Mouse (Mus musculus) heart, postnatal 0 days (tissue): ENCODE results near the gene Hmga2. TPM values are rescaled to one million over a fixed set of nuclear protein-coding genes. Genes with fewer than 3 reads are reported as not detected.

Experiments
- ATAC-seq: fragments of 200-750 bp; cut with Nextera tagmentation; 2 replicates; pipeline ENCODE4 v1.8.0; 2017; ENCODE audit warnings: low read depth, moderate number of reproducible peaks, moderate library complexity; ENCODE audit not compliant: insufficient read depth
- DNase-seq: peaks from one replicate; pipeline ENCODE4 v3.0.0-alpha.2; 2016; ENCODE audit warnings: low spot score
- H3K27ac ChIP-seq: fragments of 300-500 bp; sonication (generic); 2 replicates; pipeline ENCODE4 v1.5.1; 2014; ENCODE audit warnings: low read depth, mild to moderate bottlenecking
- H3K27me3 ChIP-seq: fragments of 300-500 bp; sonication (generic); 2 replicates; pipeline ENCODE4 v1.6.1; 2014; ENCODE audit warnings: low read length, mixed read lengths; ENCODE audit not compliant: control insufficient read depth, insufficient read depth
- H3K36me3 ChIP-seq: fragments of 300-500 bp; sonication (generic); replicated peaks from 2 replicates; pipeline ENCODE4 v1.6.1; 2014; ENCODE audit warnings: low read length, mixed read lengths; ENCODE audit not compliant: control insufficient read depth, insufficient read depth
- H3K4me1 ChIP-seq: fragments of 300-500 bp; sonication (generic); 2 replicates; pipeline ENCODE4 v1.6.1; 2014; ENCODE audit warnings: antibody characterized with exemption; ENCODE audit not compliant: control insufficient read depth, insufficient read depth
- H3K4me2 ChIP-seq: fragments of 300-500 bp; sonication (generic); 2 replicates; pipeline ENCODE4 v1.6.1; 2014; ENCODE audit warnings: low read depth, mild to moderate bottlenecking, low read length, moderate library complexity
- H3K4me3 ChIP-seq: fragments of 300-500 bp; sonication (generic); 2 replicates; pipeline ENCODE4 v1.5.1; 2014; ENCODE audit warnings: low read depth, low read length
- H3K9ac ChIP-seq: fragments of 300-500 bp; sonication (generic); replicated peaks from 2 replicates; pipeline ENCODE4 v1.6.1; 2014; ENCODE audit warnings: low read depth, low read length, mixed read lengths
- H3K9me3 ChIP-seq: fragments of 300-500 bp; sonication (generic); replicated peaks from 2 replicates; pipeline ENCODE4 v1.6.1; 2016; ENCODE audit warnings: low read length; ENCODE audit not compliant: control insufficient read depth
- CTCF ChIP-seq: IDR thresholded peaks from 2 replicates; pipeline ENCODE4 v1.5.1; 2016; ENCODE audit warnings: antibody characterized with exemption, control low read depth, low read depth
- EP300 ChIP-seq: IDR thresholded peaks from 2 replicates; pipeline ENCODE4 v1.6.1; 2016; ENCODE audit warnings: antibody characterized with exemption, low read depth
- WGBS: fragments of 180-500 bp; shearing (Covaris S2); extraction: QIAGEN DNeasy Blood & Tissue Kit; methylation state at CpG from one replicate; pipeline ENCODE4 v1.1.7; 2014; 5-methylcytosine and 5-hydroxymethylcytosine counted together
- polyA plus RNA-seq: library from polyadenylated mRNA; unstranded; fragments of >200 nt; fragmentation: Nextera tagmentation; extraction: Ambion mirVana; gene quantifications from 2 replicates; pipeline ENCODE4 v1.2.1, GENCODE M21; 2015
- total RNA-seq: library from RNA; depleted of rRNA; stranded (reverse); fragments of >200 nt; gene quantifications from 2 replicates; pipeline ENCODE4 v1.2.3, GENCODE M21; 2014; ENCODE audit warnings: low replicate concordance

Hmga2 gene
- total and polyA plus RNA-seq, 2 experiments from 2014 or later = 0.53 to 1.0 TPM

GRCm38 (mm10) chr10:120441254-120441653, 35.0 kb downstream of the Hmga2 start:
- Histone ChIP-seq H3K27ac (no peak overlapping the region), H3K9ac (no peak overlapping the region), H3K4me2 (no peak overlapping the region), H3K36me3 (no peaks in the 10 kb centered on the region), H3K27me3 (no peaks in the 10 kb centered on the region), H3K4me1 (no peaks in the 10 kb centered on the region), H3K9me3 (no peaks in the 10 kb centered on the region), H3K4me3 (no peak overlapping the region)
- ATAC-seq (no peak), DNase-seq (no peak)
- TF ChIP-seq CTCF (no peak), EP300 (no peak)
- 40% methylated on average over 11 of the region's 11 CpGs for WGBS

DNA sequence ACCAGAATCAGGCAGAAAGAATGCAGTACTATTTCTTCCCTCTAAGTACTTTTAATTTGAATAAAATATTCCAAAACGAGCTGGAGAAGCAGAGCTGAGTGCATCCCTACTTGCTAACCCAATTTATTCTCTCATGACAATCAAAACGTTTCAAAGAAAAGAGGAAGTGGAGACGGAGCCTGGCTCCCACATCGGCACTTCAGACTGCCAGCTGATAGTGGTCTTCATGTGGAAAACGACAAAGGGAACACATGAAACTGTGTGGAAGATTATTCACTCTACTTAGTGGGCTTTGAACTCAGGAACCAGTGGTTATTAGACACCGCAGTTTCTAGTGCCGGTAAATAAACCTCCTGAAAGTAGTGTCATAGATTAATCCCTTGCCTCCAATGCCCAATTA, 41.8 kb downstream of the Hmga2 start:
- no peaks in the 10 kb centered on the region for H3K9me3 ChIP-seq
- no peak for ATAC-seq
- H3K9ac ChIP-seq = no peak overlapping the region
- no peaks in the 10 kb centered on the region for H3K36me3 ChIP-seq
- no peak overlapping the region for H3K4me2 ChIP-seq
- no peaks in the 10 kb centered on the region for H3K27me3 ChIP-seq
- TF ChIP-seq EP300 = no peak
- no peak for TF ChIP-seq CTCF
- no peak for DNase-seq
- H3K4me3 ChIP-seq = no peak overlapping the region
- no peak overlapping the region for H3K27ac ChIP-seq
- WGBS = 36% methylated on average over 7 of the region's 7 CpGs
- no peaks in the 10 kb centered on the region for H3K4me1 ChIP-seq

GRCm38 (mm10) chr10:120433463-120433815, 42.8 kb downstream of the Hmga2 start:
- H3K9me3 ChIP-seq = no peaks in the 10 kb centered on the region
- H3K9ac ChIP-seq = no peak overlapping the region
- H3K36me3 ChIP-seq = no peaks in the 10 kb centered on the region
- no peak overlapping the region for H3K4me3 ChIP-seq
- H3K27me3 ChIP-seq = no peaks in the 10 kb centered on the region
- ATAC-seq (no peak), DNase-seq (no peak)
- no peak for TF ChIP-seq CTCF
- TF ChIP-seq EP300 = no peak
- H3K4me2 ChIP-seq = no peak overlapping the region
- WGBS = 56% methylated on average over 5 of the region's 5 CpGs
- H3K27ac ChIP-seq = no peak overlapping the region
- 0 out of 2 replicates have a peak, but pooled peaks cover 4% of the 10 kb centered on the region for H3K4me1 ChIP-seq

- DNase-seq (no peak), ATAC-seq (no peak)
- H3K9ac ChIP-seq = no peak overlapping the region
- 0 out of 2 replicates have a peak, but pooled peaks cover 8% of the 10 kb centered on the region for H3K4me1 ChIP-seq
- H3K9me3 ChIP-seq = no peaks in the 10 kb centered on the region
- no peaks in the 10 kb centered on the region for H3K36me3 ChIP-seq
- H3K4me2 ChIP-seq = no peak overlapping the region
- WGBS = 18% methylated on average over 9 of the region's 9 CpGs
- TF ChIP-seq EP300 (no peak), CTCF (no peak)
- no peak overlapping the region for H3K4me3 ChIP-seq
- no peak overlapping the region for H3K27ac ChIP-seq
- no peaks in the 10 kb centered on the region for H3K27me3 ChIP-seq
These were observed 43.4 kb downstream of the Hmga2 start for GRCm38 (mm10) chr10:120432731-120433462.

DNA sequence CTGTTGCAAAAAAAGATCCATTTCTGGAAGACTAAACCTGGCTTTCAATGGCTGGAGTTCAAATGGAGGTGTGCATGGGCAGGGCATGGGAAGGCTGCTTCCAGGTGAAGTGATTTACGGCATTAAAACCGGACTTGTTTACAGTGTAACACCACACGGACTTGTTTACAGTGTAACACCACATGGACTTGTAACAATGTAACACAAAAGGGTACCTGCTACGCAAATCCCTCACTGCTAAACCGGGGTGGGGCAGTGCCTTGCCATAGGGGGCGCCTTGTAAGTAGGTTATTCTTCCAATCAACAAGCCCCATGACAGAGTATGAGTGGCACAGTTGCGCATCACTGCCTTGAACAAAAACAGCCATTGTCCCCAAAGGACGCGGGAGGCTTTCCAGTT, 44.2 kb downstream of the Hmga2 start:
- no peak overlapping the region for H3K4me2 ChIP-seq
- 91% methylated on average over 9 of the region's 9 CpGs for WGBS
- no peaks in the 10 kb centered on the region for H3K27me3 ChIP-seq
- no peak for DNase-seq
- H3K4me3 ChIP-seq = no peak overlapping the region
- H3K36me3 ChIP-seq = no peaks in the 10 kb centered on the region
- TF ChIP-seq CTCF = no peak
- no peak for TF ChIP-seq EP300
- ATAC-seq = no peak
- H3K27ac ChIP-seq = no peak overlapping the region
- 0 out of 2 replicates have a peak, but pooled peaks cover 8% of the 10 kb centered on the region for H3K4me1 ChIP-seq
- no peaks in the 10 kb centered on the region for H3K9me3 ChIP-seq
- H3K9ac ChIP-seq = no peak overlapping the region

DNA sequence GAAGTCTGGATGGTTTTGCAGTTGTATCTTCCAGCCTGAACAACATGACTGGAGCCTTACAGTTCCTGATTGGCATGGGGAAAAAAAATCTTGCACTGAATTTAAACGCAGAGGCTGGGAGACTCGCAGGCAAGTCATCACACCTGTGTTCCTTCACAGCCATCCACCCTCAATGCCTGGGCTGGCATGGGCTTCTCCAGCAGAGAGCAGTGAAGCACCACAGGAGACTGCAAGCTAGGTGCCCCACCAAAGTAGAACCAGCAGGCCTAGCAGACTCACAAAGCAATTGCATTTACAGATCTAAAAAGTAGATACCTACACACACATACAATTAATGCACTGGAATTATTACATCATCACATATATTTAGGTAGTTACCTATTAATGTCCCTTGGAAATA, 44.8 kb downstream of the Hmga2 start:
- no peaks in the 10 kb centered on the region for H3K36me3 ChIP-seq
- H3K4me2 ChIP-seq = no peak overlapping the region
- no peak for ATAC-seq
- no peaks in the 10 kb centered on the region for H3K9me3 ChIP-seq
- H3K27me3 ChIP-seq = no peaks in the 10 kb centered on the region
- H3K9ac ChIP-seq = no peak overlapping the region
- TF ChIP-seq EP300 (no peak), CTCF (peak; percentile 70)
- DNase-seq = no peak
- H3K4me3 ChIP-seq = no peak overlapping the region
- H3K27ac ChIP-seq = no peak overlapping the region
- H3K4me1 ChIP-seq = 0 out of 2 replicates have a peak, but pooled peaks cover 8% of the 10 kb centered on the region
- WGBS = 61% methylated on average over 2 of the region's 2 CpGs
